Mouse (Mus musculus): Measurements from ENCODE around the gene Gm14406.
"Not testable (repeated sequence)": the region's sequence is repeated elsewhere in the genome, so short reads cannot be mapped to it uniquely, and the experiment has no call there.

- TF ChIP-seq EP300, CTCF (IDR thresholded peaks at IDR 0.05; ENCODE audit: low read depth): not testable (repeated sequence)
Measured at GRCm38 (mm10) chr2:177577998-177578397, at the start of gene Gm14406.
